Mouse (Mus musculus): Measurements from ENCODE around the gene Gm42421. TPM values are rescaled to one million over a fixed set of nuclear protein-coding genes. Genes with fewer than 3 reads are reported as not detected.

Gm42421 gene
- polyA plus RNA-seq, 1 experiment from 2014 or later: 2.3 TPM

GRCm38 (mm10) chr5:143976726-143977431 is 48.9 kb downstream of the Gm42421 start:
- Histone ChIP-seq H3K4me3 (ENCODE audit: low read length) (no peak overlapping the region), H3K27ac (ENCODE audit: low read depth, low read length) (no peak overlapping the region), H3K4me2 (ENCODE audit: low read length) (no peak overlapping the region), H3K27me3 (replicated peaks; ENCODE audit: control insufficient read depth, insufficient read depth, low read length) (no peaks in the 10 kb centered on the region), H3K9me3 (ENCODE audit: control insufficient read depth, low read length) (no peaks in the 10 kb centered on the region), H3K36me3 (ENCODE audit: control insufficient read depth, insufficient read depth, low read length) (no peaks in the 10 kb centered on the region), H3K4me1 (ENCODE audit: control insufficient read depth, insufficient read depth, low read depth, low read length) (no peaks in the 10 kb centered on the region), H3K9ac (ENCODE audit: low read depth, low read length) (no peak overlapping the region)
- ATAC-seq: no peak
- 83% methylated on average over 16 of the region's 16 CpGs for WGBS

GRCm38 (mm10) chr5:143980858-143981257 is 52.9 kb downstream of the Gm42421 start:
- Histone ChIP-seq H3K36me3 (ENCODE audit: control insufficient read depth, insufficient read depth, low read length) (0 out of 2 replicates have a peak, but pooled peaks cover 3% of the 10 kb centered on the region), H3K4me3 (ENCODE audit: low read length) (no peak overlapping the region), H3K9ac (ENCODE audit: low read depth, low read length) (no peak overlapping the region), H3K4me2 (ENCODE audit: low read length) (no peak overlapping the region), H3K27ac (ENCODE audit: low read depth, low read length) (no peak overlapping the region), H3K9me3 (ENCODE audit: control insufficient read depth, low read length) (no peaks in the 10 kb centered on the region), H3K27me3 (replicated peaks; ENCODE audit: control insufficient read depth, insufficient read depth, low read length) (no peaks in the 10 kb centered on the region), H3K4me1 (ENCODE audit: control insufficient read depth, insufficient read depth, low read depth, low read length) (no peaks in the 10 kb centered on the region)
- WGBS: 34% methylated on average over 9 of the region's 9 CpGs
- ATAC-seq: peak; percentile 17; the same call in 1 of the 2 replicates

GRCm38 (mm10) chr5:143982361-143982760 is 54.4 kb downstream of the Gm42421 start:
- Histone ChIP-seq H3K4me1 (ENCODE audit: control insufficient read depth, insufficient read depth, low read depth, low read length) (no peaks in the 10 kb centered on the region), H3K27me3 (replicated peaks; ENCODE audit: control insufficient read depth, insufficient read depth, low read length) (no peaks in the 10 kb centered on the region), H3K4me2 (ENCODE audit: low read length) (no peak overlapping the region), H3K27ac (ENCODE audit: low read depth, low read length) (no peak overlapping the region), H3K4me3 (ENCODE audit: low read length) (no peak overlapping the region), H3K9ac (ENCODE audit: low read depth, low read length) (no peak overlapping the region), H3K9me3 (ENCODE audit: control insufficient read depth, low read length) (no peaks in the 10 kb centered on the region), H3K36me3 (ENCODE audit: control insufficient read depth, insufficient read depth, low read length) (peaks cover 4% of the 10 kb centered on the region; the same call in 1 of the 2 replicates)
- ATAC-seq: no peak
- WGBS: 79% methylated on average over 2 of the region's 2 CpGs

GRCm38 (mm10) chr5:143985381-143985780 is 57.4 kb downstream of the Gm42421 start:
- 76% methylated on average over 7 of the region's 7 CpGs for WGBS
- no peak overlapping the region for H3K4me2 ChIP-seq (ENCODE audit: low read length)
- no peaks in the 10 kb centered on the region for H3K27me3 ChIP-seq (replicated peaks; ENCODE audit: control insufficient read depth, insufficient read depth, low read length)
- H3K9ac ChIP-seq (ENCODE audit: low read depth, low read length): no peak overlapping the region
- H3K27ac ChIP-seq (ENCODE audit: low read depth, low read length): no peak overlapping the region
- no peak overlapping the region for H3K4me3 ChIP-seq (ENCODE audit: low read length)
- H3K4me1 ChIP-seq (ENCODE audit: control insufficient read depth, insufficient read depth, low read depth, low read length): no peaks in the 10 kb centered on the region
- H3K36me3 ChIP-seq (ENCODE audit: control insufficient read depth, insufficient read depth, low read length): peaks cover 25% of the 10 kb centered on the region
- H3K9me3 ChIP-seq (ENCODE audit: control insufficient read depth, low read length): no peaks in the 10 kb centered on the region
- no peak for ATAC-seq

Other genes with a start within 250 kb of the Gm42421 start
- gene Usp42, start 195.9 kb upstream of the Gm42421 start, polyA plus RNA-seq (2015; fragmentation: Nextera tagmentation; extraction: Ambion mirVana): 21.8 and 23.0 TPM in 2 replicates
- gene Eif2ak1, start 110.4 kb upstream of the Gm42421 start, polyA plus RNA-seq (2015; fragmentation: Nextera tagmentation; extraction: Ambion mirVana): 44.6 and 47.9 TPM in 2 replicates
- gene Ankrd61, start 30.5 kb upstream of the Gm42421 start, polyA plus RNA-seq (2015; fragmentation: Nextera tagmentation; extraction: Ambion mirVana): 0.22 and 0.41 TPM in 2 replicates
- 92.4 and 94.6 TPM in 2 replicates for gene Aimp2, start 18.3 kb upstream of the Gm42421 start, polyA plus RNA-seq (2015; fragmentation: Nextera tagmentation; extraction: Ambion mirVana)
- 24.0 and 25.9 TPM in 2 replicates for gene Pms2, start 18.2 kb upstream of the Gm42421 start, polyA plus RNA-seq (2015; fragmentation: Nextera tagmentation; extraction: Ambion mirVana)
- gene Rsph10b, start 4.9 kb downstream of the Gm42421 start, polyA plus RNA-seq (2015; fragmentation: Nextera tagmentation; extraction: Ambion mirVana): 5.4 and 6.2 TPM in 2 replicates
- gene Ccz1, start 86.7 kb downstream of the Gm42421 start, polyA plus RNA-seq (2015; fragmentation: Nextera tagmentation; extraction: Ambion mirVana): 73.6 and 78.4 TPM in 2 replicates
- 0.59 TPM in 1 of 2 replicates, not detected in the other for gene Ocm, start 98.5 kb downstream of the Gm42421 start, polyA plus RNA-seq (2015; fragmentation: Nextera tagmentation; extraction: Ambion mirVana)
- gene Lmtk2, start 172.3 kb downstream of the Gm42421 start, polyA plus RNA-seq (2015; fragmentation: Nextera tagmentation; extraction: Ambion mirVana): 9.1 TPM in 2 replicates

Data from hindbrain, embryonic 16.5 days (tissue).